Comparison of ENCODE assay signal across 8 mouse cellular contexts in the genomic region with DNA sequence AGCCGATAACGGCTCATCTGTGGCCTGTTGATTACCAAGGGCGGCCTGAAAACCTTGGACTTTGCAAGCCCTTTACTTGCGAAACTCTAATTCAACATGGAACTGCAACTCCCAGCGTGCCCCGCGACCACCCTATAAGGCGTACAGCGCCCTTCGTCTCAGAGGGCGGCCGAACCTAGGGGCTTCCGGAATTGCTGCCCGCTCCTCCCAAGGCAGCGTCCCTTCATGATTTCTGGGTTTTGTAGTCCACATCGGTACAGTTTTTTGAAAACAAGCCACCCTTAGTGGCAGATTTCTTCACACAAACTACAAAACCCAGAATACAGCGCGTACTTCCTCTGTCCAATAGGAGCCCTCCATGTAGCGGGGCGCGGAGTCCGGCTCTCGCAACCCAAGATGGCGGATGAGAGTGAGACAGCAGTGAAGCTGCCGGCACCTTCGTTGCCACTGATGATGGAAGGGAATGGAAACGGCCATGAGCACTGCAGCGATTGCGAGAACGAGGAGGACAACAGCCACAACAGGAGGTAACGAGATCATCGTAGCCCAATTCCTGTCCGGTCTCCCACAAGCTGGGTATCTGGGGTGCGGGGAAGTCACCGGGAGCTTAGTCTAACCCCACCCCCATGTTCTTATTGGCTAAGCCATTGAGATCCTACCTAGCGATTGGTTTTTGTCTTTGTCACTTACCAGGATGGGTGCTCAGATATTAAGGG. TPM values are rescaled to one million over a fixed set of nuclear protein-coding genes. Genes with fewer than 3 reads are reported as not detected.
DNase-seq lines count a peak whose midpoint lies in the region; ATAC-seq and TF ChIP-seq lines count a peak whose summit lies in the region.

A gene (plus strand): TSS at position 15 of the 716 bp plus-strand sequence.
A gene (minus strand): TSS at position 158 of the 716 bp plus-strand sequence.

- H3K4me3 ChIP-seq in cortical plate, adult 2 months (ENCODE audit: insufficient read depth, low read length): peak within 1 kb of the TSS; percentile 62
- peak within 1 kb of the TSS; percentile 100 for H3K4me3 ChIP-seq in megakaryocyte, embryonic 14.5 days (replicated peaks)

- H3K9me3 ChIP-seq in megakaryocyte, embryonic 14.5 days: no peaks in the 10 kb centered on the region

- peak within 1 kb of the TSS; percentile 51 for H3K27ac ChIP-seq in cortical plate, adult 2 months (ENCODE audit: insufficient read depth, low read length)

- H3K4me1 ChIP-seq in cortical plate, adult 2 months (ENCODE audit: control insufficient read depth, insufficient read depth, low read length): peaks cover 10% of the 10 kb centered on the region
- H3K4me1 ChIP-seq in megakaryocyte, embryonic 14.5 days: peaks cover 59% of the 10 kb centered on the region

- no peaks in the 10 kb centered on the region for H3K27me3 ChIP-seq in megakaryocyte, embryonic 14.5 days (replicated peaks)

- DNase-seq in gastrocnemius, adult 8-10 months (ENCODE audit: low spot score in 2 of 2): peak; percentile 89 to 91
- DNase-seq in hindlimb bud, embryonic 11.5 days (ENCODE audit: extremely low spot score, low read depth, low spot score): peak; percentile 97
- DNase-seq in left cerebral cortex, adult 8-10 months (ENCODE audit: low spot score in 2 of 2): peak; percentile 88 to 95
- DNase-seq in right cerebral cortex, postnatal 10 days (ENCODE audit: low spot score in 2 of 2): peak; percentile 96 to 97
- DNase-seq in urinary bladder, postnatal 25 days (ENCODE audit: low spot score): peak; percentile 80

- peak; percentile 88 for TF ChIP-seq POLR2A in cortical plate, adult 2 months (IDR thresholded peaks at IDR 0.05; ENCODE audit: extremely low read depth, insufficient read depth, low read length)

- peaks cover 41% of the 10 kb centered on the region for H3K36me3 ChIP-seq in megakaryocyte, embryonic 14.5 days (replicated peaks; ENCODE audit: low read length)

- no peak for TF ChIP-seq CTCF in cortical plate, adult 2 months (IDR thresholded peaks at IDR 0.05; ENCODE audit: extremely low read depth, insufficient read depth, low read length)

- ATAC-seq in activated CD4-positive, CD25-positive, alpha-beta regulatory T cell, adult 4 months: peak; percentile 97

RNA-seq across cellular contexts. Expression of the first gene that starts in this region (rescaled TPM):
- 10 to 100 TPM; 62.2 to 99.9 TPM for polyA plus RNA-seq in activated CD4-positive, CD25-positive, alpha-beta regulatory T cell, adult 4 months (2017; shearing (Covaris generic))
- polyA plus RNA-seq in cortical plate, adult 2 months (2012; rRNA removed): 74.3 and 77.1 TPM in 2 replicates
- 10 to 100 TPM; 44.4 to 52.7 (median 50.5) TPM for total RNA-seq in gastrocnemius, adult 8-10 months (2022)
- total RNA-seq in left cerebral cortex, adult 8-10 months (2022): 100 to 1,000 TPM; 124 to 149 (median 129) TPM
- 5.7 and 17.6 TPM in 2 replicates for polyA plus RNA-seq in megakaryocyte, embryonic 14.5 days (2012; ENCODE audit: insufficient read depth, low replicate concordance)

RNA-seq across cellular contexts. Expression of the second gene that starts in this region (rescaled TPM):
- 10 to 100 TPM; 23.5 to 25.6 TPM for polyA plus RNA-seq in activated CD4-positive, CD25-positive, alpha-beta regulatory T cell, adult 4 months (2017; shearing (Covaris generic))
- 57.4 and 59.6 TPM in 2 replicates for polyA plus RNA-seq in cortical plate, adult 2 months (2012; rRNA removed)
- 10 to 100 TPM; 10.3 to 15.1 (median 13.0) TPM for total RNA-seq in gastrocnemius, adult 8-10 months (2022)
- total RNA-seq in left cerebral cortex, adult 8-10 months (2022): 10 to 100 TPM; 36.7 to 45.3 (median 40.8) TPM
- polyA plus RNA-seq in megakaryocyte, embryonic 14.5 days (2012; ENCODE audit: insufficient read depth, low replicate concordance): 56.4 and 77.6 TPM in 2 replicates

Comparison
In these comparisons a context has a peak if more than half of its experiments do, and no peak if none do; other contexts are left out.
1. Peak in every context shown above with its lines: DNase-seq, ATAC-seq, H3K4me3 ChIP-seq and H3K27ac ChIP-seq.